Mouse (Mus musculus): ENCODE measurements at regions not wholly inside any gene's neighbourhood (a gene's known extent, or its start where the extent isn't known, plus 50 kb on each side); places are given as distances from the start of the nearest gene placed in this dataset.

GRCm38 (mm10) chr6:51163266-51163665 is 269.2 kb upstream of the Nfe2l3 start:
- peak; percentile 36; the same call in 1 of the 2 replicates for ATAC-seq (ENCODE audit: low FRiP score, low TSS enrichment)
- no peak for TF ChIP-seq EP300 (optimal IDR thresholded peaks at IDR 0.05)
- peak; percentile 33; the same call in 1 of the 2 replicates for TF ChIP-seq CTCF (IDR thresholded peaks at IDR 0.05; ENCODE audit: low read depth)
- Histone ChIP-seq H3K27me3 (ENCODE audit: control insufficient read depth, insufficient read depth, low read length) (no peaks in the 10 kb centered on the region), H3K4me1 (replicated peaks; ENCODE audit: control insufficient read depth, insufficient read depth) (0 out of 2 replicates have a peak, but pooled peaks cover 4% of the 10 kb centered on the region), H3K4me2 (replicated peaks; ENCODE audit: low read depth) (no peak overlapping the region), H3K9ac (ENCODE audit: low read length) (no peak overlapping the region), H3K27ac (replicated peaks) (peak overlapping the region; percentile 56), H3K4me3 (ENCODE audit: low read depth, low read length) (no peak overlapping the region), H3K36me3 (ENCODE audit: control insufficient read depth, insufficient read depth, low read length) (no peaks in the 10 kb centered on the region), H3K9me3 (ENCODE audit: control insufficient read depth, low read length) (no peaks in the 10 kb centered on the region)
- DNase-seq (ENCODE audit: low spot score) = no peak
- 45% methylated on average over 5 of the region's 5 CpGs for WGBS

- peak overlapping the region; percentile 25; the same call in 1 of the 2 replicates for H3K27ac ChIP-seq (replicated peaks)
- H3K4me1 ChIP-seq (replicated peaks; ENCODE audit: control insufficient read depth, insufficient read depth) = 0 out of 2 replicates have a peak, but pooled peaks cover 4% of the 10 kb centered on the region
Measured at GRCm38 (mm10) chr6:51163882-51164281, 268.6 kb upstream of the Nfe2l3 start.

DNA sequence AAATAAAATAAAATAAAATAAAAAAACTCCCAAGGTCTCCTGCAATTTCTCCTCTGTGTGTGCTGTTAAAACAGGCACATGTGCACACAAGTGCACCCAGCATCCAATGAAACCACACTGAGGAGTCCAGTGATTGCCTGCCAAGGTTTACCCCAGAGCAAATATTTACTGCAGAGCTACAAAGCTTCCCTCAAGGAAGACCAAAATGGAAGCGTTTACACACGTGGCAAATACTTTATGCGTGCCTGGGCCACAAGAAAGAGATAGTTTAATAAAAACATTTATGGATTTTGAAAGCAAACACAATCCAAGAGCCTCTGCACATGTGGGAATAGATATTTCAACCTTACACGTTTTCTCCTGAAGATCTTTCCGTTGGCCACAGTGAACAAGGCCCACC is 265.4 kb upstream of the Nfe2l3 start:
- DNase-seq (ENCODE audit: low spot score) (no peak), ATAC-seq (ENCODE audit: low FRiP score, low TSS enrichment) (no peak)
- H3K9ac ChIP-seq (ENCODE audit: low read length) = no peak overlapping the region
- H3K4me3 ChIP-seq (ENCODE audit: low read depth, low read length) = no peak overlapping the region
- 29% methylated on average over 5 of the region's 5 CpGs for WGBS
- peak overlapping the region; percentile 19; the same call in 1 of the 2 replicates for H3K27ac ChIP-seq (replicated peaks)
- H3K27me3 ChIP-seq (ENCODE audit: control insufficient read depth, insufficient read depth, low read length) = no peaks in the 10 kb centered on the region
- H3K36me3 ChIP-seq (ENCODE audit: control insufficient read depth, insufficient read depth, low read length) = no peaks in the 10 kb centered on the region
- H3K9me3 ChIP-seq (ENCODE audit: control insufficient read depth, low read length) = no peaks in the 10 kb centered on the region
- no peak overlapping the region for H3K4me2 ChIP-seq (replicated peaks; ENCODE audit: low read depth)
- TF ChIP-seq EP300 (optimal IDR thresholded peaks at IDR 0.05) (no peak), CTCF (IDR thresholded peaks at IDR 0.05; ENCODE audit: low read depth) (no peak)
- H3K4me1 ChIP-seq (replicated peaks; ENCODE audit: control insufficient read depth, insufficient read depth) = 0 out of 2 replicates have a peak, but pooled peaks cover 4% of the 10 kb centered on the region

More at GRCm38 (mm10) chr6:51163882-51164281, 268.6 kb upstream of the Nfe2l3 start:
- H3K27me3 ChIP-seq (ENCODE audit: control insufficient read depth, insufficient read depth, low read length) = no peaks in the 10 kb centered on the region
- ATAC-seq (ENCODE audit: low FRiP score, low TSS enrichment) (no peak), DNase-seq (ENCODE audit: low spot score) (no peak)
- H3K4me2 ChIP-seq (replicated peaks; ENCODE audit: low read depth) = no peak overlapping the region
- H3K4me3 ChIP-seq (ENCODE audit: low read depth, low read length) = no peak overlapping the region
- H3K9me3 ChIP-seq (ENCODE audit: control insufficient read depth, low read length) = no peaks in the 10 kb centered on the region
- no peak for TF ChIP-seq EP300 (optimal IDR thresholded peaks at IDR 0.05)
- TF ChIP-seq CTCF (IDR thresholded peaks at IDR 0.05; ENCODE audit: low read depth) = no peak
- no peaks in the 10 kb centered on the region for H3K36me3 ChIP-seq (ENCODE audit: control insufficient read depth, insufficient read depth, low read length)
- 75% methylated on average over 4 of the region's 4 CpGs for WGBS
- no peak overlapping the region for H3K9ac ChIP-seq (ENCODE audit: low read length)

DNA sequence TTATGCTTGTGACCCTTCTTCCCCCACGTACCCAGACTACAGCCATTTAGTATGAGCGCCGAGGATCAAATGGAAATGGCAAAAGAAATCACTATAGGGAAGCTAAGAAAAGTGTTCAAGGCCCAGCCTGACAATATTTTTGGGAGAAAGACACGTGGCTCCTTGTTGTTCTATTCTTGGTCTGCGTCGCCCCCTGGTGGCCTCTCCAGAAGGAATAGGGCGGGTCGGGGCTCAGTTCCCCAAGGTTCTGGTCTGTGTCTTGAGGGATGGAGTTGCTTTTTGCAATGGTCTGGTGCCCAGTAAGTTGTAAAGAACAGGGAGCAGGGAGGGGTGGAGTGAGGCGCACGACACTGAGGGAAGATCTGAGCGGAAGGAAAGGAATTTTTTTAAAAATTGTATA is 264.4 kb upstream of the Nfe2l3 start:
- H3K4me1 ChIP-seq (replicated peaks; ENCODE audit: control insufficient read depth, insufficient read depth) = 0 out of 2 replicates have a peak, but pooled peaks cover 3% of the 10 kb centered on the region
- no peaks in the 10 kb centered on the region for H3K9me3 ChIP-seq (ENCODE audit: control insufficient read depth, low read length)
- no peaks in the 10 kb centered on the region for H3K27me3 ChIP-seq (ENCODE audit: control insufficient read depth, insufficient read depth, low read length)
- H3K4me3 ChIP-seq (ENCODE audit: low read depth, low read length) = no peak overlapping the region
- ATAC-seq (ENCODE audit: low FRiP score, low TSS enrichment) (peak; percentile 41), DNase-seq (ENCODE audit: low spot score) (peak; percentile 83)
- 3% methylated on average over 11 of the region's 11 CpGs for WGBS
- TF ChIP-seq EP300 (optimal IDR thresholded peaks at IDR 0.05) (peak; percentile 78), CTCF (IDR thresholded peaks at IDR 0.05; ENCODE audit: low read depth) (peak; percentile 95)
- no peaks in the 10 kb centered on the region for H3K36me3 ChIP-seq (ENCODE audit: control insufficient read depth, insufficient read depth, low read length)
- peak overlapping the region; percentile 58; the same call in 1 of the 2 replicates for H3K4me2 ChIP-seq (replicated peaks; ENCODE audit: low read depth)
- peak overlapping the region; percentile 94 for H3K27ac ChIP-seq (replicated peaks)
- H3K9ac ChIP-seq (ENCODE audit: low read length) = no peak overlapping the region; the same call in 1 of the 2 replicates

DNA sequence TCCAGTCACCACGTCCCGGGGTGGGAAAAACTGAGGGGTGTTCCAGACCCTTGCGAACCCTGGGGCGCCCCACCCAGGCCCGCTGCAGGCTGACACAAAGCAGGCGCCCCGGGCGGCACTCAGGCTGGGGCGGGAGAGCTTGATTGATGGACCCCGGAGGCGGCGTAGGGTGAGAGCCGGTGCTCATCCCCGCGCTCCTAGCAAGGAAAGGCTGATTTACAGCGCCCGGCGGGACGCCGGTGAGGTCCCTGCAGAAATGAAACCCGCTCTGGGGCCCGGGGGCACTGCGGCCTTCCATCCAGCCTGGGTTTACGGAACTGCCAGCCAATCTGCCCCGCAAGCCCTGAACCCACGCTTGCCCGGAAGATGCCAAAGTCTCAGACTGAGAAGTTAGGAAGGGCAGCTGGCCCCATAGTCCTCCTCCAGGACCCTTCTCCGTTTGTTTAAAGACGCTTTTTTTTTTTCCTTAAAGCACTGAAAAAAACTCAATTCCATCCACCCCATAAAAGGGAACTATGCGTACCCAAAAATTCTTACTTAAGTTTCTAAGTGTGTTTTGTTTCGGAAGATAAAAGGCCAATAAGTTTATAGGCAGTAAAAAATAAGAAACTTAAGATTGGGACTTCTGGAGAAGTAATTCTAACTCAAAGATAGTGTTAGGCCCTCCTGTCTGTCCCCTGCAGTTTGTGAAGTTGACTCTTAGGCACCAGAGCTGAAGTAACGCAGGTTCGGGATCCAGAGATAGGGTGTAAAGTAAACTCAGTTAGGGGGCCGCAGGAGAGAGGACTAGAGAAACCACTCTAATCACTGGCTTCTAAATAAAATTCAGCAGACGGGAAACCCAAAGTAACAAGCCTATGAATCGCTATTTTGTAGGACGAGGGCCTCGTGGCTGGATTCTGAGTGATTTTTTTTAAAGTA is 263.4 kb upstream of the Nfe2l3 start:
- H3K4me1 ChIP-seq (replicated peaks; ENCODE audit: control insufficient read depth, insufficient read depth) = no peaks in the 10 kb centered on the region
- H3K4me2 ChIP-seq (replicated peaks; ENCODE audit: low read depth) = peak overlapping the region; percentile 58
- H3K9ac ChIP-seq (ENCODE audit: low read length) = peak overlapping the region; percentile 63
- no peaks in the 10 kb centered on the region for H3K9me3 ChIP-seq (ENCODE audit: control insufficient read depth, low read length)
- 9% methylated on average over 38 of the region's 38 CpGs for WGBS
- peak; percentile 47 for DNase-seq (ENCODE audit: low spot score)
- TF ChIP-seq CTCF (IDR thresholded peaks at IDR 0.05; ENCODE audit: low read depth) = no peak
- no peak for TF ChIP-seq EP300 (optimal IDR thresholded peaks at IDR 0.05)
- H3K4me3 ChIP-seq (ENCODE audit: low read depth, low read length) = peak overlapping the region; percentile 32
- peak; percentile 22 for ATAC-seq (ENCODE audit: low FRiP score, low TSS enrichment)
- no peaks in the 10 kb centered on the region for H3K27me3 ChIP-seq (ENCODE audit: control insufficient read depth, insufficient read depth, low read length)
- H3K27ac ChIP-seq (replicated peaks) = peak overlapping the region; percentile 94
- H3K36me3 ChIP-seq (ENCODE audit: control insufficient read depth, insufficient read depth, low read length) = no peaks in the 10 kb centered on the region

All from stomach, postnatal 0 days (tissue).